Mouse (Mus musculus) mesoderm, embryonic 11.5 days (tissue): Measurements from ENCODE around the gene Vamp9.

Experiments used
- DNase-seq: peaks from one replicate; pipeline ENCODE4 v3.0.0-alpha.2; 2012; ENCODE audit warnings: low read depth, low spot score

Gene Vamp9

GRCm38 (mm10) chr5:99941776-99942502, 35.9 kb downstream of the Vamp9 start:
- DNase-seq, result peak; percentile 36

- no peak for DNase-seq
Measured at GRCm38 (mm10) chr5:99952513-99952912, 46.5 kb downstream of the Vamp9 start.

GRCm38 (mm10) chr5:99953883-99954282, 47.8 kb downstream of the Vamp9 start:
- peak; percentile 37 for DNase-seq

- no peak for DNase-seq
Measured at GRCm38 (mm10) chr5:99958666-99959065, 52.6 kb downstream of the Vamp9 start.

- DNase-seq, result no peak
Measured at GRCm38 (mm10) chr5:99959236-99959936, 53.3 kb downstream of the Vamp9 start.

GRCm38 (mm10) chr5:99959960-99960359, 53.9 kb downstream of the Vamp9 start:
- DNase-seq, result no peak

- DNase-seq, result no peak
Measured at GRCm38 (mm10) chr5:99973941-99974340, 67.9 kb downstream of the Vamp9 start.

GRCm38 (mm10) chr5:99975061-99975460, 69.0 kb downstream of the Vamp9 start:
- DNase-seq, result no peak

- no peak for DNase-seq
Measured at GRCm38 (mm10) chr5:99975776-99976175, 69.7 kb downstream of the Vamp9 start.

- no peak for DNase-seq
Measured at GRCm38 (mm10) chr5:99976334-99976955, 70.4 kb downstream of the Vamp9 start.

- DNase-seq, result peak; percentile 83
Measured at GRCm38 (mm10) chr5:99977516-99978301, 71.7 kb downstream of the Vamp9 start.

- peak; percentile 98 for DNase-seq
Measured at GRCm38 (mm10) chr5:99978699-99979442, 72.8 kb downstream of the Vamp9 start, which contains the start of the genes Hnrnpd and 4930524J08Rik. TSS of gene Hnrnpd (minus strand) at chr5:99978938. TSS of gene 4930524J08Rik (plus strand) at chr5:99979061.

- DNase-seq, result no peak
Measured at GRCm38 (mm10) chr5:99983452-99984061, 77.5 kb downstream of the Vamp9 start.

- no peak for DNase-seq
Measured at GRCm38 (mm10) chr5:99994166-99994565, 88.1 kb downstream of the Vamp9 start.

GRCm38 (mm10) chr5:99994680-99995079, 88.6 kb downstream of the Vamp9 start:
- no peak for DNase-seq

GRCm38 (mm10) chr5:100000048-100000447, 94.0 kb downstream of the Vamp9 start:
- DNase-seq, result no peak

- DNase-seq, result no peak
Measured at GRCm38 (mm10) chr5:100000500-100000899, 94.4 kb downstream of the Vamp9 start.
